Mouse (Mus musculus): ENCODE data around the gene Pax4.

Gene Pax4

DNA sequence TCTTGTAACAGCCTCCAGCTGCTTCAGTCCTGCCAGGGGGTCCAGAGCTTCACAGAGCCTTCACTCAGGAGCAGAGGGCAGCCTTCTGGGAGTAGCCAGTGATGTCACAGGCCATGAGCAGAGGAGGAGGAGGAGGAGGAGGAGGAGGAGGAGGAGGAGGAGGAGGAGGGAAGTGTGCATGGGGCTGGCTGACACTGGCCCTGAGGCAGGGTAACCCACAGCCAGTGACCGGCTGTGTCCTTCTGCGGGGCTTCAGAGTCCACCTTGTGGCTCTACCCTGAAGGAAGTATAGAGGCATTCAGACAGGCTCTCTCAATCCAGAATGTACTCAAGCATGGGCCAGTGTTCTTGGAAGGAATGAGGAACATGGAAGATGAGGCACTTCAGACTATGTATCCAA, at the start of gene Pax4:
Pax4 (minus strand) TSS at position 101 of the 400 bp plus-strand sequence.
- no peak for DNase-seq (ENCODE audit: low read depth, low spot score)

DNA sequence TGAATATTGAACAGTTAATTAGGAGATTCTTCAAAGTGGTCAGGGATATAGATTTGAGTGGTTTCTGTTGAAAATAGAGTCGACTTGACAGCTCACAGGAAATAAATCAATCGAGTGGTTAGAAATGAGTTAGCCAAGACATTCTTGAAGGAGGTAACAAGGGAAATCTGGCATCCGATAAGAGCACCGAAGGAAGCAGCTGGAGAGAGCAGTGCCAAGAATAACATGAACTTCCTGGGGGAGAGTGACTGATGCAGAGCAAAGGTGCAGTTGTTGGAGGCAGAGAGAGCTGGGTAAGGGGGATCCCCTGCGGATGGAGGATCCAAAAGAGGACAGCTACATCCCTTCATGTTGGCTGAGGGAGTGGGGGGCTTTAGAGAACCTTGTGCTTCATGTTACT, 48.7 kb upstream of the Pax4 start:
- no peak for DNase-seq (ENCODE audit: low read depth, low spot score)

GRCm38 (mm10) chr6:28491198-28491597, 42.0 kb upstream of the Pax4 start:
- no peak for DNase-seq (ENCODE audit: low read depth, low spot score)

DNA sequence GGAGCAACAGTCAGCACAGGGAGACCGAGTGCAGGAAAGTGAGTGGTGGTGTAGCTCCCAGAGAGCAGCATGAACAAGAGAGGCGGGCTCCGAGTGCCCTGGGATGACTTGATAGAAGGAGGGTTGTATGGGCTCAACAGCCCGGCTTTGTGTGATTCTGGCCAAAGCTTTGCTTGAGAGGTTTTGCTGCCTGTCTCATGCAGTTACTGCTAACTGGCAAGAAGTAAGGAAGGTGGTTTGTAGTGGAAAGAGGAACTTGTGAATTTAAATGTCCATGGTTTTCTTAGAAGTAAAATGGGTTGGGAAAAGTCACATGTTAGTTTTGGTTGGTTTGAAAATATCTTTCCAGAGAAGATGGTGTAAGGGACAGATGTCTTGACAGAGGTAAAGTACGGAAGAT, 41.5 kb upstream of the Pax4 start:
- no peak for DNase-seq (ENCODE audit: low read depth, low spot score)

GRCm38 (mm10) chr6:28488204-28488851, 39.2 kb upstream of the Pax4 start:
- DNase-seq (ENCODE audit: low read depth, low spot score): no peak

DNA sequence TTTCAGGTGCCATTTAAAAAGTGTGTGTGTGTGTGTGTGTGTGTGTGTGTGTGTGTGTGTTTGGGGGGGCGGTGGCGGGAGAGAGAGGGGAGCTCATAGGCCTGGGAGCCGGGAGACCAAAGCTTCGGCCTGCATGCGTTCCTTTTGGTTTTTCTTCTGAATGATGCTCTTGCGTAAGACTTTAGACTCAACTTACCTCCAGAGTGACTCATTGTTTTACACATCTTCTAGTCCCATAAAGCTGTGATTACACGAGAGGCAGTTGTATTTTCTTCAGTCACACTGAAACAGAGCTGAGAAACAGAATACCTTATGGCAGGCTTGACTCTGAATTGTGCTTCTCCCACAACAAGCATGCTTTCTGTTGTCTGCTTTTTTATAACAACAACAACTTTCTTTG, 37.8 kb upstream of the Pax4 start:
- DNase-seq (ENCODE audit: low read depth, low spot score): peak; percentile 52

DNA sequence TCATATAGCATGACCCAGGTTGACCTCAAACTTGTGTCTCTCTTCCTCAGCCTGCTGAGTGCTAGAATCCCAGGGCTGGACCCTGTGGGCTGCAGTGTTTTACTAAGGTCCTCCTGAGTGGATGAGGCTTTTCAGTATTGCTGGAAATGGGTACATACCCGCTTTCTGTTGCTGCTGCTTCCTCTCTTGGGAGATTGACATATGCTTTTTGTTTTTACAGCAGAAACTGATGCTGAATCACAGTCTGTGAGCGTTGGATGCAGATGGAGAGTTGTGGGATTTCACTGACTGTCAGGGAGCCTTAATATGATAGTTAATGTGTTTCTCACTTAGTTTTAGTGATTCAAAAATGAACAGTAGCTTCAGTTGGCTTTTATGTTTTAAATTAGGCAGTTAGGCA, 37.3 kb upstream of the Pax4 start:
- peak; percentile 13 for DNase-seq (ENCODE audit: low read depth, low spot score)

GRCm38 (mm10) chr6:28486008-28486407, 36.9 kb upstream of the Pax4 start:
- DNase-seq (ENCODE audit: low read depth, low spot score): no peak

- DNase-seq (ENCODE audit: low read depth, low spot score): peak; percentile 31
Measured at GRCm38 (mm10) chr6:28482711-28483315, 33.7 kb upstream of the Pax4 start.

- no peak for DNase-seq (ENCODE audit: low read depth, low spot score)
Measured at GRCm38 (mm10) chr6:28480752-28481492, 31.8 kb upstream of the Pax4 start.

DNA sequence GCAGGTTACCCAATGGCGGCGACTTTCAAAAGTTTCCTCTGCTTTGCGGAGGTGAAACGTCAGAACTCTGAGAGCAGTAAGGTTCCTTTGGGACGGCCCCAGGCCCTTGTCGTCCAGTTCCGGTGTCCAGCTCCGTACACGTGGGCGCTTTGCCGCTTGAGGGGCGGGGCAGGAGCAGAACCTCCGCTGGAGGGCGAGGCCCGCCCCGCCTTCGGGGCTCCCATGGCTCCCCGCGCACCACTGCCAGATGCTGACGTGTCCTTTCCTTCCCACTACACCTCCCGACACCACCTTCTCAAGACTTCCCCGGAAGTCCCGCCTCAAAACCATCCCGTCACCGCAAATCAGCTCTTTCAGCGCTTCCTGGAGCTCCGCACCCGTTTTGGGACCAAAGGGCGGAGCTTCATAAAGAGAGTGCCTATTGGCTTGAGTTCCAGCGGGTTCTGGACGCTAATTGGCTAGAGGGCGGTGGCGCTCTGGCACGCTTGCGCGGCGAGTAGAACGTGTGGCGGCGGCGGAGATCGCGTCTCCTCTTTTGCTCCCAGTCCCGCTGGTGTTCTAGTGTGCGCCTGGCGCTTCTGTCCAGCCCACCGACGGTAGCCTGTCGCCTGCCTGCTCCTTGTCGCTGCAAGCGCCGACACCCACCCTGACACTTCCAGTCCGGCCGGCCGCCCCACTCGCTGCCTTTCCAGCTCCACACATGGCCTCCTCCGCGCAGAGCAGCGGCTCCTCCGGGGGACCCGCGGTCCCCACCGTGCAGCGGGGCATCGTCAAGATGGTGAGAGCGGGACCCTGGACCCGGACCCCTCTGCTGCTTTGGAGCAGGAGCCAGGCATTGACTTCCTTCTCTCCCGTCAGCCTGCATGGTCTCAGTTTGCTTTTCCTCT, 31.0 kb upstream of the Pax4 start:
- DNase-seq (ENCODE audit: low read depth, low spot score): peak; percentile 100

DNA sequence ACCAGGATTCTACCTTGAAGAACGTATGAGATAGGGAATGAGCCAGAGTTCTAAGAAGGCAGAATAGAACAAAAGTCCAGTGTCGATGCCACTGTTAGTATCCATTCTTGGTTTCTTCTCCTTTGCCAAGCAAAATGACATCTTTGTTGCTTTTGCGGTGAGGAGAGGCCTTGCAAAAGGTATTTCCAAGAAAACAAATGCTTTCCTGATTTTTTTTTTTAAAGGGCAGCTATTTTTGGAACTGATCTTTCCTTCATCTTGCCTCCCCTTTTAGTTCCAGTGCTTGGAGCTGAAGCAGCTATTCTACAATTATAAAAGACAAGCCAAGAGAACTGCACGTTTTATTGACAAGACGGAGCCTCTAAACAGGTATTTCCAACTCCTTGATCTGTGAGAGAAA, 25.7 kb upstream of the Pax4 start, which contains the start of gene Snd1:
Snd1 (plus strand) TSS at position 301 of the 400 bp plus-strand sequence.
- DNase-seq (ENCODE audit: low read depth, low spot score): no peak

DNA sequence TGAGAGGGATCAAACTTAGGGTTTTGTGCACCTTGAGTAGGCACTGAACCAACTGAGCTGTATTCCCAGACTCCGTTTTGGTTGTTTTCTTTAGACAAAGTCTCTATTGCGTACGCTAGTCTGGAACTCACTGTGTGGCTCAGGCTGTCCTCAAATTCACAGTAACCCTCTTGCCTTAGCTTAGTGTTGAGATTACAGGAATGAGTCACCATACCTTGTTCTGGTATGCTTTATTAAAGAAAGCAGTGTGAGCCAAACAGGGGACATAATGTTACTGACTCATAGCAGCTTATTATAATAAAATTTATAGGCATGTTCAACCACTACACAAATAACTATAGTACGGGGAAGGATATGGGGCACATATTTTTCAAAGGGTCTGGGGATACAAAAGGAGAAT, 25.1 kb upstream of the Pax4 start:
- DNase-seq (ENCODE audit: low read depth, low spot score): no peak

DNA sequence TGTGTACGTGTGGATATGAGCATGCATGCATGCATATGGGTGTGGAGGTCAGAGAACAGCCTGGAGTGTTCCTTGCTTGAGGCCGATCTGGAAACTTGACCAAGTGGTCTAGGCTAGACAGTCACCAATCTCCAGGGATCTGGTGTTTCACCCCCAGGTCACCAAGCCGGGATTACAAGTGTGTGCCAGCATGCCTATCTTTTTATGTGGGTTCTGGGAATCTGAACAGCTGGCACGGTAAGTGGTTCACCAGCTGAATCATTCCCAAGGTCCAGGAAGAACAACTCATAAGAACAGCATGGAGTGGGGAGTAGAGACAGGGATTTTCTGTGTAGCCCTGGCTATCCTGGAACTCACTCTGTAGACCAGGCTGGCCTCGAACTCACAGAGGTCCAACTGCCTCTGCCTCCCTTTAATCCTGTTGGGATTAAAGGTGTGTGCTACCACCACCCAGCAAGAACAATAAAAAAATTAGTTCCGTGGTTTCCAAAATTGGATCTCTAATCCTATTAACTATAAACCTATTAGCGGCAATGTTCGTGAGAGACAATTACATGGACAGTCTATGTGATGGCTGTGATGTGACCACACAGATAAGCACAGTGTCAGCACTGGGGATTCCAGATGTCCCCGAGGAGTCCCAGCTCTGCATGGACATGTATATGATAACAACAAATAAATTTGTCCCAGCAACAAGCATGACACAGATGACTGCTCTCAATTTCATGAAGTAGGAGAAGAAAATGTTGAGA, 22.3 kb upstream of the Pax4 start:
- DNase-seq (ENCODE audit: low read depth, low spot score): no peak

DNA sequence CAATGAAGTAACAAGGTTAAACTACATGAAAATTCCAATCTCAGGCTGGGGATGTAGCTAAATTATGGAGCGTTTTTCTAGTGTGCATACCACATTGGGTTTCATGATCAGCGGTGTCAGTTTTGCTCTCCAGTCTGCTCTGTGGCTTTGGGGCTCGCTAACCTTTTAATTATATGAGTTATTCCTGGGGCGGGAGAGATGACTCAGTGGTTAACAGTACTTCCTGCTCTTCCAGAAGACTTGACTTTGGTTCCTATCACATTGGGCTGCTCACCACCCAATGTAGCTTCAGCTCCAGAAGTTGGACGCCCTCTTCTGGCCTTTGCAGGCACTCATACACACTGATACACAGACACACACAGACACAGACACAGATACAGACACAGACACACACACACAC, 21.5 kb upstream of the Pax4 start:
- DNase-seq (ENCODE audit: low read depth, low spot score): no peak

GRCm38 (mm10) chr6:28470017-28470602, 21.0 kb upstream of the Pax4 start:
- no peak for DNase-seq (ENCODE audit: low read depth, low spot score)

DNA sequence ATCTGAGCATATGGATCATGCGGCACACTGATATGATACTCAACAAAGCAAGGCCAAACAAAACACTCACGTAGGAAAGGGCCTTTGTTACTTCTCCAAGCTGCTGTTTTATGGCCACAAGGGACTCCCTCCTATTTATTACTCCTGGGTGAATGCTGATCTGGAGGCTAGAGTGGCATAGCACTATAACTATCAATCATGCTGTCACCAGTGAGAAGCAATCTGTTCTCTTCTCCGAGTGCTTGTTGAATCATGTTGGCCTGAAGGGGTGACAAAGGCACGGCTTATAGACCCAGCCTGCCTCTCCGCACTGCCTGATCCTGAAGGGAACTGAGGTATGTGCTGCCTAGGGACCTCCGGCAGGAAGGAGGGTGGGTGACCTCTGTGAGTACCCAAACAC, 15.5 kb upstream of the Pax4 start:
- no peak for DNase-seq (ENCODE audit: low read depth, low spot score)

GRCm38 (mm10) chr6:28460534-28460933, 11.4 kb upstream of the Pax4 start:
- peak; percentile 43 for DNase-seq (ENCODE audit: low read depth, low spot score)

DNA sequence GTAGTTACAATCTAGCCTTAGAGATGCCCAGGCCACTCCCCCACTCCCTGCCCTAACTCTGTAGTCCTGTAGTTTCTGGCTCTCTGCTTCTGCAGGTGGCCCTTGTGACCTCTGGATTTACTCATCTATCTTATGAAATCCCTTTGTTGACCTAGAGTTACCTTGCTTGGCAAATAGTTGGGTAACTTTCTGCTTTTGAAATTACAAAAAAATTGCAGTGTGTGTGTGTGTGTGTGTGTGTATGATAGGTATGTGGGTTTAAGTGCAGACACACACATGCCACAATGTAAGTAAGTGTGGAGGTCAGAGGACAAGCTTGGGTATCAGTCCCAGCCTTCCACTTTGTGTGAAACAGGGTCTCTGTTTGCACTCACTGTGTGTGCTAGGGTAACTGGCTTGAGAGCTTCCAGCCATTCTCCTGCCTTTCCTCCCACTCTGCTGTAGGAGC, 10.1 kb upstream of the Pax4 start:
- DNase-seq (ENCODE audit: low read depth, low spot score): no peak

DNA sequence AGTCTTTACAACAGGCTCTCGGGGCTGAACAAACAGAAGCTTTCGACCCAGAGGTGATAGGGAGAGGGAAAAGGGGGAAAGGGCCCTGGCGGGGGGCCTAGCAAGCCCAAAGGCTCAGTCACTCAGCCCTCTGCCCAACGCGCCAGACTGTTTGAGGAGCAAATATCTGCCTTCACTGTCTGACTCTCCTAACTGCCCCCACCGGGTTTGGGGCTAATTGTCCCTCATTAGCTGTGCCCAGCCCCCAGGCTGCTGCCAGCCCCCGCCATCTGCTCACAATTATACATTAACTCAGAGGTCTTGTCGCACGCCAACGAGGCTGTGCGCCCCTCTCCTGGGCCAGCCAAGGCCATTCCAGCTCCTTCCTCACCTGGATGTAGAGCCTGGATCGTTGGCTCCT, 1.8 kb upstream of the Pax4 start:
- no peak for DNase-seq (ENCODE audit: low read depth, low spot score)

DNA sequence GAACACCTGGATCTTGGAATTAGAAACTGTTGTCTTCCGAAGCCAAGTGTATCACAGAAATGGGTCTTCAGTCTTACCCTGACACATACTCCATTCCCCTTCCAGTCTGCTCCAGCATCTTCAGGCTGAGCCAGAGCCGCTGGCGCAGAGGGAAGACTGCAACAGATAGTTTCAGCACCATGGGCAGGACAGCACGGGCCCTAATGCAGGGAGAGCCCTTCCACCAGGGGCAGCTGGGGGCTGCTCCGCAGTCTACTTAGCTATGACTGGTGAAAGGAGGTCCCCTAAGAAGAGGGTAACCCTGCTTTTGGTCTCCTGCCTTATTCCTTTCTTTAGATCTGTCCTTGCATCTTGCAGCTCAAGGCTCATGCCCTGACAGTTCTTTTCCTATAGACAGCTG, 1.3 kb upstream of the Pax4 start:
- no peak for DNase-seq (ENCODE audit: low read depth, low spot score)
